Mouse (Mus musculus) erythroblast, embryonic 14.5 days (primary cell): ENCODE measurements around the gene Cysltr2. TPM values are rescaled to one million over a fixed set of nuclear protein-coding genes. Genes with fewer than 3 reads are reported as not detected.

Experiments
- H3K27me3 ChIP-seq: 2 replicates; pipeline ENCODE4 v1.6.1; 2012; ENCODE audit warnings: inconsistent platforms; ENCODE audit not compliant: control insufficient read depth
- H3K36me3 ChIP-seq: 2 replicates; pipeline ENCODE4 v1.6.1; 2012; ENCODE audit warnings: mild to moderate bottlenecking, inconsistent platforms; ENCODE audit not compliant: control insufficient read depth
- H3K4me1 ChIP-seq: 2 replicates; pipeline ENCODE4 v1.6.1; 2012; ENCODE audit warnings: inconsistent platforms; ENCODE audit not compliant: control insufficient read depth
- H3K4me3 ChIP-seq: replicated peaks from 2 replicates; pipeline ENCODE3; 2012; ENCODE audit warnings: moderate library complexity, mild to moderate bottlenecking, inconsistent platforms
- H3K9me3 ChIP-seq: 2 replicates; pipeline ENCODE4 v1.6.1; 2012; ENCODE audit warnings: low read length, inconsistent platforms, mixed read lengths; ENCODE audit not compliant: control insufficient read depth
- GATA1 ChIP-seq: IDR thresholded peaks from 2 replicates; pipeline ENCODE4 v1.6.1; 2012; ENCODE audit warnings: low read length, inconsistent platforms, mixed read lengths
- TAL1 ChIP-seq: IDR thresholded peaks from 3 replicates; pipeline ENCODE4 v1.6.1; 2012; ENCODE audit warnings: low read length, inconsistent platforms, mixed read lengths
- polyA plus RNA-seq: library from polyadenylated mRNA; stranded (reverse); fragments of >175 nt; gene quantifications from 2 replicates; pipeline ENCODE4 v1.2.3, GENCODE M21; 2012

The Cysltr2 gene
- not detected in 2 replicates for polyA plus RNA-seq

- Histone ChIP-seq H3K27me3 (no peaks in the 10 kb centered on the region), H3K36me3 (no peaks in the 10 kb centered on the region), H3K4me3 (no peak within 1 kb of the TSS), H3K9me3 (no peaks in the 10 kb centered on the region), H3K4me1 (no peaks in the 10 kb centered on the region)
- TF ChIP-seq TAL1 (no peak), GATA1 (no peak)
Measured at GRCm38 (mm10) chr14:73048937-73049336, at the start of gene Cysltr2. Gene Cysltr2, minus strand, starts transcription at chr14:73049114.

DNA sequence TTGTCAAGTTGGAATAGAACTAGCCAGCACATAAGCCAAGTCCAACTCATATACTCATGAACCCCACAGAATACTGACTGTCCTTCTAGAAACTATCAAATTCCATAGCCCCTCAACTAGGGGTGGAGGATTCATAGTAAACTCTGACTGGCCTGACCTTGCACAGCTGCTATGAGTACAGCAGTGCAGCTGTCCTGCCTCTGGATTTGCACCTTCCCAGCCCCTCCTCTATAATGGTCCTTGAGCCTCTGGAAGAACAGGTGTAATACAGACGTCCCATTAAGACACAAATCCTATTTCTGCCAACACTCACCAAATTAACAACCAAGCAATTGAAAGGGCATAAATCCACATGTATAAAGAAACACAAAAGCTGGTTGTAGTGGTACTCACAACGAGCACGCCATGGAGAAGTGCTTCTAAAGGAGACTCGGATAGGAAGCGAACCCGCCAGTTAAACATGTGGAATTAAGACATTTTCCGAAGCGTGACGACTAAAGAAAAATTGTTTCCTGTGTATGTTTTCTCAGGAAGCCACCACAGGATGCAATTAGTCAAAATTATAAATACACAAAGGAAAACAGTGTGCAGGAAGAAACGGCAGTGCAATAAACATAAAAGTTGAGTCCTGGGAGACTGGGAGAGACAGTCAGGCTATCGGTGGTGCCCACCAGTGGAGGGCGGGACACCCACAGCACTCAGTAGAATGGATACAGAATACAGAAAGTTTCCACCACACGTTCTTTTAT, 46.1 kb upstream of the Cysltr2 start:
- H3K4me3 ChIP-seq: no peak overlapping the region
- H3K9me3 ChIP-seq: no peaks in the 10 kb centered on the region
- H3K4me1 ChIP-seq: no peaks in the 10 kb centered on the region
- no peaks in the 10 kb centered on the region for H3K36me3 ChIP-seq
- no peak for TF ChIP-seq TAL1
- TF ChIP-seq GATA1: no peak
- no peaks in the 10 kb centered on the region for H3K27me3 ChIP-seq

DNA sequence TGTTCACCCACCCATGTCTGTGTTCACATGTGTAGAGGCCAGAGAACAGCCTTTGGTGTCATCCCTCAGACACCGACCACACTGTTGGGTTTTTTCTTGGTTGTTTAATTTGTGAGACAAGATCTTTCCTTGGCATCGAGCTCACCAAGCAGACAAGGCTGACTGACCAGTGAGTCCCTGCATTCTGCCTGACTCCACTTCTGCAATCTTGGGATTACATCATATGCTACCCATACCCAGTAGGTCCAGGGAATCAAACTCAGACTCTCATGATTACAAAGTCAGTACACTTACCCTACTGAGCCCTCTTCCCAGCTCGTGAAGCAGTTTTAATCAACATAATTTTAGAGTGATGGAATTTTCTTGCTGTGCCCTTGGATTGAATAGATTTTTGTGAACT, 44.0 kb upstream of the Cysltr2 start:
- no peak overlapping the region for H3K4me3 ChIP-seq
- H3K4me1 ChIP-seq: no peaks in the 10 kb centered on the region
- no peaks in the 10 kb centered on the region for H3K27me3 ChIP-seq
- H3K9me3 ChIP-seq: no peaks in the 10 kb centered on the region
- H3K36me3 ChIP-seq: no peaks in the 10 kb centered on the region
- TF ChIP-seq TAL1 (no peak), GATA1 (no peak)

- Histone ChIP-seq H3K4me1 (no peaks in the 10 kb centered on the region), H3K4me3 (no peak overlapping the region), H3K27me3 (no peaks in the 10 kb centered on the region), H3K9me3 (no peaks in the 10 kb centered on the region), H3K36me3 (no peaks in the 10 kb centered on the region)
- TF ChIP-seq TAL1: no peak
- TF ChIP-seq GATA1: no peak
Measured at GRCm38 (mm10) chr14:73088224-73088623, 39.3 kb upstream of the Cysltr2 start.

GRCm38 (mm10) chr14:73087746-73088145, 38.8 kb upstream of the Cysltr2 start:
- TF ChIP-seq GATA1 (no peak), TAL1 (no peak)
- Histone ChIP-seq H3K4me1 (no peaks in the 10 kb centered on the region), H3K4me3 (no peak overlapping the region)

GRCm38 (mm10) chr14:73087247-73087646, 38.3 kb upstream of the Cysltr2 start:
- no peaks in the 10 kb centered on the region for H3K9me3 ChIP-seq
- no peaks in the 10 kb centered on the region for H3K36me3 ChIP-seq
- no peak for TF ChIP-seq TAL1
- TF ChIP-seq GATA1: no peak
- no peak overlapping the region for H3K4me3 ChIP-seq
- H3K27me3 ChIP-seq: no peaks in the 10 kb centered on the region
- no peaks in the 10 kb centered on the region for H3K4me1 ChIP-seq

More at GRCm38 (mm10) chr14:73087746-73088145, 38.8 kb upstream of the Cysltr2 start:
- no peaks in the 10 kb centered on the region for H3K27me3 ChIP-seq
- no peaks in the 10 kb centered on the region for H3K36me3 ChIP-seq
- H3K9me3 ChIP-seq: no peaks in the 10 kb centered on the region

DNA sequence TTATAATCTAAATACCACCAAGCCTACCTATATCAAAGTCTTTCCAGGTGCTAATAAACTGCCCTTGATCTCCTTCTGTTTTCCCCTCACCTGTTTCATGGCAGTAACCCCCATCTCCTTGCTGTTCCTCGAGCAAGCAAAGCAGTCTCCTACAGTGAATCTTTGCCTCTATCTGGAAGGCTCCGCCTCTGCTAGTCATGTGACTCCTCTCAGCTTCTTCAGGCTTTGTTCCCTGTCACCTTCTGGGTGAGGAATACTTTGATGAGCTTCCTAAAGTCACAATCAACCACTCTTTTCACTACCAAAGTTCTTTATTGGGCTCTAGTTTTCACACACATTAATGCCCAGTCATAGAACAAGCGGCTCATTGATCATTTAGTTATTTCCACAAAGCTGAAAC, 37.5 kb upstream of the Cysltr2 start:
- no peak overlapping the region for H3K4me3 ChIP-seq
- H3K4me1 ChIP-seq: no peaks in the 10 kb centered on the region
- TF ChIP-seq TAL1 (no peak), GATA1 (no peak)

DNA sequence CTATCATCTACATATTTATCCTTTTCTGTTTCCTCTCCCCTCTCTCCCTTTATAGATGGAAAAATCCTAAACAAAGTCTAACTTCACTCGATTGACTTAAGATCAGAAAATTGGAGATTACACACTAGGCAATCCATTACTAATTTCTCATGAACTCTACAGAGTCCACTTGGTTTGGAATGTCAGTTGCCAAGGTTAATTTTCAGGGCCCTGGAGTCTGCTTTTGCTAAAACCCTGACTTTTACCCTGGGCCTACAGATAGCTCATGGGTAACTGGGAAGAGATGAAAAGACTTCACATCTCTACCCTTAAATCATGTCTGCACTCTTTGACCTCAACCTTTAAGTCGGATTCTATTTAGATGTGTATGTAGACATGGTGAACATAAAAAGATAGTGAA, 34.6 kb upstream of the Cysltr2 start:
- Histone ChIP-seq H3K9me3 (no peaks in the 10 kb centered on the region), H3K4me1 (no peaks in the 10 kb centered on the region), H3K36me3 (no peaks in the 10 kb centered on the region), H3K27me3 (no peaks in the 10 kb centered on the region), H3K4me3 (no peak overlapping the region)
- TF ChIP-seq GATA1: no peak
- TF ChIP-seq TAL1: no peak

More for the DNA sequence above, 37.5 kb upstream of the Cysltr2 start:
- Histone ChIP-seq H3K36me3 (no peaks in the 10 kb centered on the region), H3K9me3 (no peaks in the 10 kb centered on the region), H3K27me3 (no peaks in the 10 kb centered on the region)

- no peaks in the 10 kb centered on the region for H3K4me1 ChIP-seq
- H3K27me3 ChIP-seq: no peaks in the 10 kb centered on the region
- H3K4me3 ChIP-seq: no peak overlapping the region
- H3K9me3 ChIP-seq: no peaks in the 10 kb centered on the region
- no peak for TF ChIP-seq TAL1
- TF ChIP-seq GATA1: no peak
- no peaks in the 10 kb centered on the region for H3K36me3 ChIP-seq
Measured at GRCm38 (mm10) chr14:73064460-73064859, 15.5 kb upstream of the Cysltr2 start.
